Mouse (Mus musculus) lung, postnatal 4 days (tissue): Measurements from ENCODE around the gene P2rx7.

ENCODE experiments used
- DNase-seq, 2 experiments: peaks; one replicate each; pipeline ENCODE4 v3.0.0; 2021

P2rx7 gene

GRCm38 (mm10) chr5:122731991-122732673, 88.4 kb downstream of the P2rx7 start:
- DNase-seq = peak; percentile 71 to 88

- no peak for DNase-seq
These were observed 90.2 kb downstream of the P2rx7 start for GRCm38 (mm10) chr5:122733881-122734280.

- no peak for DNase-seq
These were observed 92.1 kb downstream of the P2rx7 start for GRCm38 (mm10) chr5:122735853-122736252.

DNA sequence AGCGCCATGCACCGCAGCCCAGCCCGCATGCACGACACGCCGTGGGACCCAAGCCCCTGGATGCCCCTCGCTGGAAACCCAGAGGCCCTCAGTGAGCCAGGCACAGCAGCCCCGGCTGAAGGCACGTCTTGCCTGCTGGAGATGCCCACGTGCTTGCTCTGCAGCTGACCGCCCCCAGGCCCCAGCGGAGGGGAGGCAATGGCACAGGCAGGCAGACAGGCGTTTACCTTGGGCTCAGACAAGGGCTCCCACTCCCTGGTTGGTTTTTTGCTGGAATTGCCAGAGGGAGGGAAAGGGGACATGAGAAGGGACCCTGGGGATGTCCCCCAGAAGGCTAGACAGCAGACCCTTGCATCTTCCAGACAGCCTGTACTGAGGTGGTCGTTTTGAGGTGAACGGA, 93.0 kb downstream of the P2rx7 start:
- no peak for DNase-seq
